Mouse (Mus musculus) erythroblast, embryonic 14.5 days (primary cell): ENCODE results near the gene Tspan2.

ENCODE experiments used
- GATA1 ChIP-seq: IDR thresholded peaks from 2 replicates; pipeline ENCODE4 v1.6.1; 2012; ENCODE audit warnings: low read length, inconsistent platforms, mixed read lengths
- TAL1 ChIP-seq: IDR thresholded peaks from 3 replicates; pipeline ENCODE4 v1.6.1; 2012; ENCODE audit warnings: low read length, inconsistent platforms, mixed read lengths

GRCm38 (mm10) chr3:102724798-102725459 is 9.4 kb upstream of the Tspan2 start:
- TF ChIP-seq GATA1, result no peak
- TF ChIP-seq TAL1, result no peak
